ENCODE assay signal across 16 mouse cellular contexts in genomic region chr17:10372001-10372785, GRCm38 (mm10). TPM values are rescaled to one million over a fixed set of nuclear protein-coding genes. Genes with fewer than 3 reads are reported as not detected.
DNase-seq lines count a peak whose midpoint lies in the region; ATAC-seq and TF ChIP-seq lines count a peak whose summit lies in the region.
"Had no signal": no experiment of that assay in that cellular context is flagged by ENCODE, and none has a peak within 500 bp of the region (broad histone marks: within the 10 kb centered on the region; RNA-seq: fewer than 3 reads in every experiment).

No protein-coding gene starts in this region.

- H3K4me3 ChIP-seq in heart, embryonic 10.5 days: no peak overlapping the region; the same call in 1 of the 2 replicates
- no peak overlapping the region for H3K4me3 ChIP-seq in layer of hippocampus, adult 2 months
- no peak overlapping the region for H3K4me3 ChIP-seq in heart, embryonic 15.5 days
- H3K4me3 ChIP-seq: forebrain, embryonic 15.5 days; midbrain, embryonic 12.5 days; neural tube, embryonic 15.5 days had no signal

- no peaks in the 10 kb centered on the region for H3K36me3 ChIP-seq in heart, embryonic 10.5 days
- H3K36me3 ChIP-seq in heart, embryonic 15.5 days: no peaks in the 10 kb centered on the region
- H3K36me3 ChIP-seq: forebrain, embryonic 15.5 days; midbrain, embryonic 12.5 days; neural tube, embryonic 15.5 days had no signal

- peaks cover 61% of the 10 kb centered on the region for H3K4me1 ChIP-seq in heart, embryonic 10.5 days
- peaks cover 57% of the 10 kb centered on the region for H3K4me1 ChIP-seq in heart, embryonic 15.5 days (replicated peaks)
- H3K4me1 ChIP-seq: forebrain, embryonic 15.5 days had no signal

- TF ChIP-seq CTCF in layer of hippocampus, adult 2 months (conservative IDR thresholded peaks at IDR 0.05): no peak

- no peak for DNase-seq in heart, embryonic 10.5 days (ENCODE audit: low spot score)
- DNase-seq in heart, postnatal 25 days (ENCODE audit: low spot score): no peak
- DNase-seq in layer of hippocampus, adult 2 months (ENCODE audit: low spot score in 2 of 2): no peak
- DNase-seq in layer of hippocampus, adult 8-10 months (ENCODE audit: low spot score in 2 of 2): no peak
- peak; percentile 80 for DNase-seq in NIH3T3 (ENCODE audit: low read depth)
- DNase-seq in spleen, postnatal 36 days (ENCODE audit: low spot score in 2 of 2): no peak
- DNase-seq in spleen, adult 18-20 months: no peak
- DNase-seq: cerebellum, adult 11-12 months; lung, postnatal 36 days; retina, postnatal 1 day had no signal

- no peaks in the 10 kb centered on the region for H3K9me3 ChIP-seq in heart, embryonic 10.5 days
- H3K9me3 ChIP-seq in heart, embryonic 15.5 days (replicated peaks): no peaks in the 10 kb centered on the region
- H3K9me3 ChIP-seq: forebrain, embryonic 15.5 days; midbrain, embryonic 12.5 days; neural tube, embryonic 15.5 days had no signal

- H3K9ac ChIP-seq in heart, embryonic 15.5 days: no peak overlapping the region
- H3K9ac ChIP-seq: forebrain, embryonic 15.5 days; liver, embryonic 14.5 days; midbrain, embryonic 12.5 days; neural tube, embryonic 15.5 days had no signal

- WGBS in heart, embryonic 10.5 days: 47% methylated on average over 18 of the region's 18 CpGs
- WGBS in heart, embryonic 15.5 days: 52% methylated on average over 18 of the region's 18 CpGs

- intact Hi-C loops in heart, postnatal 25 days (cut with DNase I): loop anchor here (5.0 to 10.0 kb wide), 2 partner anchors 120 to 277 kb away; no protein-coding TSS in a partner anchor

- no peak for ATAC-seq in heart, embryonic 15.5 days (replicated peaks; ENCODE audit: insufficient number of reproducible peaks, insufficient read depth, low FRiP score, low read depth)
- ATAC-seq: forebrain, embryonic 15.5 days; inflammation-experienced regulatory T-cells, adult 6 months had no signal

- H3K27ac ChIP-seq in heart, embryonic 10.5 days: peak overlapping the region; percentile 88
- H3K27ac ChIP-seq in layer of hippocampus, adult 2 months: 0 out of 2 replicates have a peak overlapping the region, but pooled peaks have one; percentile 10
- peak overlapping the region; percentile 88; the same call in 1 of the 2 replicates for H3K27ac ChIP-seq in heart, embryonic 15.5 days
- H3K27ac ChIP-seq: forebrain, embryonic 15.5 days; liver, embryonic 14.5 days; midbrain, embryonic 12.5 days; neural tube, embryonic 15.5 days had no signal

- H3K27me3 ChIP-seq in heart, embryonic 10.5 days (ENCODE audit: insufficient read depth, poor library complexity, severe bottlenecking): no peaks in the 10 kb centered on the region
- no peaks in the 10 kb centered on the region for H3K27me3 ChIP-seq in heart, embryonic 15.5 days
- H3K27me3 ChIP-seq: forebrain, embryonic 15.5 days; midbrain, embryonic 12.5 days; neural tube, embryonic 15.5 days had no signal

- H3K4me2 ChIP-seq in heart, embryonic 15.5 days: no peak overlapping the region
- H3K4me2 ChIP-seq: forebrain, embryonic 15.5 days; midbrain, embryonic 12.5 days; neural tube, embryonic 15.5 days had no signal

RNA-seq across cellular contexts. Expression of gene Qk, which starts 52.5 kb away (rescaled TPM):
- 39.3 and 44.5 TPM in 2 replicates for polyA plus RNA-seq in heart, embryonic 10.5 days (2016; fragmentation: Nextera tagmentation; extraction: Ambion mirVana)
- total RNA-seq in heart, postnatal 25 days (2021): 100 to 1,000 TPM; 444 to 447 TPM
- total RNA-seq in layer of hippocampus, adult 2 months (2021): 100 to 1,000 TPM; 364 to 385 TPM
- 100 to 1,000 TPM; 354 to 447 (median 412) TPM for total RNA-seq in layer of hippocampus, adult 8-10 months (2022)
- 34.3 and 43.3 TPM in 2 replicates for polyA plus RNA-seq in heart, embryonic 15.5 days (2015; fragmentation: Nextera tagmentation; extraction: Ambion mirVana)

Comparison
In these comparisons a context has a peak if more than half of its experiments do, and no peak if none do; other contexts are left out.
1. H3K27ac ChIP-seq: peak in every context shown above with its lines; median percentile 88 in heart, embryonic 10.5 days; 88 in heart, embryonic 15.5 days; 10 in layer of hippocampus, adult 2 months.